In the genomic region with DNA sequence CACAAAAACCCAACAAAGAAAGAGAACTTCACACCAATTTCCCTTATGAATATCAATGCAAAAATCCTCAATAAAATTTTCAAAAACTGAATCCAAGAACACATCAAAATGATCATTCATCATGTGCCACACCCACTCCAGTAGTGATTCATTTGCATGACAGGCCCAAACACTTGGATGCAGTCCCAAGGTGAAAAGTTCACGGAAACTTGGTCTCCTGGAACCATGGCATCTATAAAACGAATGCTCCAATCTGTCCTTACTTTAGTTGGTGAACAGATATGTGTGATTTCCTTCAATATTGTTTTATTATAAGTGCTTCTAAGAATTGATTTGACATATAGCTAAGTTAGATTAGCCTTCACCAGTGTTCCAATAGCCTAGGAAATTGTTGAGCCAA, we compare ENCODE assay signal across 20 mouse cellular contexts.
A peak's percentile ranks its signal among the peaks of the same experiment; 100 is the strongest.
DNase-seq lines count a peak whose midpoint lies in the region; ATAC-seq lines count a peak whose summit lies in the region.
"Had no signal": no experiment of that assay in that cellular context is flagged by ENCODE, and none has a peak within 500 bp of the region (broad histone marks: within the 10 kb centered on the region; RNA-seq: fewer than 3 reads in every experiment).

No protein-coding gene starts in this region.

- peak; percentile 13 for DNase-seq in adrenal gland, adult 2 months
- no peak for DNase-seq in adrenal gland, adult 18-20 months (ENCODE audit: low spot score in 2 of 2)
- peak; percentile 20 for DNase-seq in NIH3T3 (ENCODE audit: low read depth)
- DNase-seq in adrenal gland, postnatal 10 days: peak; percentile 31
- DNase-seq in urinary bladder, adult 18-20 months (ENCODE audit: low spot score in 2 of 2): no peak
- DNase-seq in T-cell, adult 2 months (ENCODE audit: low spot score): no peak
- DNase-seq: cerebellum, adult 8-10 months; cerebellum, postnatal 25 days; gastrocnemius, postnatal 14 days; heart, adult 11 months; kidney, adult 18-20 months; kidney, postnatal 25 days; left cerebral cortex, postnatal 4 days; liver, postnatal 0 days; lung, postnatal 36 days; right cerebral cortex, adult 18-20 months had no signal

- ATAC-seq in megakaryocyte-erythroid progenitor cell, adult 5-6 weeks (replicated peaks; ENCODE audit: low FRiP score, low TSS enrichment, poor library complexity, severe bottlenecking): no peak
- ATAC-seq: forebrain, embryonic 13.5 days; hindbrain, embryonic 16.5 days; liver, embryonic 12.5 days; liver, postnatal 0 days had no signal

Comparison
In these comparisons a context has a peak if more than half of its experiments do, and no peak if none do; other contexts are left out.
1. DNase-seq: peak in adrenal gland, adult 2 months (single experiment), NIH3T3 (single experiment) and adrenal gland, postnatal 10 days (single experiment); none in adrenal gland, adult 18-20 months (0 of 2), urinary bladder, adult 18-20 months (0 of 2) and T-cell, adult 2 months (single experiment).